Mouse (Mus musculus) embryonic fibroblast, embryonic 13.5 days (primary cell): ENCODE results near the gene Wdfy2. TPM values are rescaled to one million over a fixed set of nuclear protein-coding genes. Genes with fewer than 3 reads are reported as not detected.

ENCODE experiments used
- H3K27ac ChIP-seq: 2 replicates; pipeline ENCODE4 v1.5.1; 2012; ENCODE audit warnings: low read length, control low read depth, inconsistent platforms; ENCODE audit not compliant: insufficient read depth
- H3K4me1 ChIP-seq: 2 replicates; pipeline ENCODE4 v1.6.1; 2011; ENCODE audit warnings: low read length; ENCODE audit not compliant: control insufficient read depth, insufficient read depth
- H3K4me3 ChIP-seq: 2 replicates; pipeline ENCODE4 v1.5.1; 2011; ENCODE audit warnings: mild to moderate bottlenecking, control low read depth, low read length; ENCODE audit not compliant: insufficient read depth
- CTCF ChIP-seq: IDR thresholded peaks from 2 replicates; pipeline ENCODE4 v1.5.1; 2011; ENCODE audit warnings: mild to moderate bottlenecking, control low read depth, low read length, moderate library complexity, borderline replicate concordance; ENCODE audit not compliant: insufficient read depth
- POLR2A ChIP-seq: IDR thresholded peaks from 2 replicates; pipeline ENCODE4 v1.6.1; 2011; ENCODE audit warnings: low read depth, mild to moderate bottlenecking, control low read depth, low read length, moderate library complexity
- polyA plus RNA-seq: library from polyadenylated mRNA; stranded (reverse); fragments of >200 nt; gene quantifications from 2 replicates; pipeline ENCODE4 v1.2.4, GENCODE M21; 2011; ENCODE audit warnings: low read depth; ENCODE audit not compliant: missing spikeins, insufficient read length

Wdfy2 gene
- polyA plus RNA-seq, 1 experiment, result 17.5 TPM

- no peak for TF ChIP-seq POLR2A
- TF ChIP-seq CTCF, result no peak
- Histone ChIP-seq H3K4me3 (no peak overlapping the region), H3K4me1 (peaks cover 17% of the 10 kb centered on the region), H3K27ac (no peak overlapping the region)
Observed at GRCm38 (mm10) chr14:62842976-62843375, 5.5 kb downstream of the Wdfy2 start.

- H3K27ac ChIP-seq, result 0 out of 2 replicates have a peak overlapping the region, but pooled peaks have one; percentile 16
- no peak overlapping the region for H3K4me3 ChIP-seq
- TF ChIP-seq POLR2A (no peak; the same call in 1 of the 2 replicates), CTCF (no peak)
- H3K4me1 ChIP-seq, result peaks cover 17% of the 10 kb centered on the region
Observed at GRCm38 (mm10) chr14:62844226-62844625, 6.7 kb downstream of the Wdfy2 start.

GRCm38 (mm10) chr14:62845011-62845840 lies 7.7 kb downstream of the Wdfy2 start:
- no peak for TF ChIP-seq CTCF
- TF ChIP-seq POLR2A, result no peak
- H3K27ac ChIP-seq, result peak overlapping the region; percentile 16
- peaks cover 17% of the 10 kb centered on the region for H3K4me1 ChIP-seq
- H3K4me3 ChIP-seq, result no peak overlapping the region

GRCm38 (mm10) chr14:62850980-62851379 lies 13.5 kb downstream of the Wdfy2 start:
- peaks cover 2% of the 10 kb centered on the region for H3K4me1 ChIP-seq
- TF ChIP-seq POLR2A (no peak), CTCF (no peak)
- H3K4me3 ChIP-seq, result no peak overlapping the region
- H3K27ac ChIP-seq, result no peak overlapping the region

GRCm38 (mm10) chr14:62852840-62853239 lies 15.4 kb downstream of the Wdfy2 start:
- Histone ChIP-seq H3K4me1 (peaks cover 3% of the 10 kb centered on the region), H3K4me3 (no peak overlapping the region), H3K27ac (no peak overlapping the region)
- TF ChIP-seq POLR2A (no peak), CTCF (no peak)

GRCm38 (mm10) chr14:62855077-62855835 lies 17.8 kb downstream of the Wdfy2 start:
- Histone ChIP-seq H3K27ac (peak overlapping the region; percentile 41; the same call in 1 of the 2 replicates), H3K4me3 (no peak overlapping the region), H3K4me1 (peaks cover 3% of the 10 kb centered on the region)
- no peak for TF ChIP-seq CTCF
- TF ChIP-seq POLR2A, result no peak

GRCm38 (mm10) chr14:62855863-62856262 lies 18.4 kb downstream of the Wdfy2 start:
- Histone ChIP-seq H3K27ac (peak overlapping the region; percentile 73; the same call in 1 of the 2 replicates), H3K4me3 (no peak overlapping the region), H3K4me1 (peaks cover 3% of the 10 kb centered on the region)
- no peak for TF ChIP-seq POLR2A
- TF ChIP-seq CTCF, result no peak

- TF ChIP-seq CTCF (no peak), POLR2A (no peak)
- Histone ChIP-seq H3K27ac (peak overlapping the region; percentile 73; the same call in 1 of the 2 replicates), H3K4me1 (peaks cover 3% of the 10 kb centered on the region), H3K4me3 (no peak overlapping the region)
Observed at GRCm38 (mm10) chr14:62856490-62856889, 19.0 kb downstream of the Wdfy2 start.

GRCm38 (mm10) chr14:62857879-62858278 lies 20.4 kb downstream of the Wdfy2 start:
- no peak overlapping the region for H3K4me3 ChIP-seq
- H3K4me1 ChIP-seq, result peaks cover 3% of the 10 kb centered on the region

More at GRCm38 (mm10) chr14:62857879-62858278, 20.4 kb downstream of the Wdfy2 start:
- TF ChIP-seq POLR2A (no peak), CTCF (no peak)
- no peak overlapping the region for H3K27ac ChIP-seq
